Mouse (Mus musculus) hematopoietic multipotent progenitor cell, adult 10-12 weeks (in vitro differentiated cells): Measurements from ENCODE around the gene Dtx2. TPM values are rescaled to one million over a fixed set of nuclear protein-coding genes. Genes with fewer than 3 reads are reported as not detected.

ENCODE experiments used
- polyA plus RNA-seq: library from polyadenylated mRNA; stranded (reverse); fragments of >175 nt; gene quantifications from 2 replicates; pipeline ENCODE4 v1.2.3, GENCODE M21; 2012; ENCODE audit warnings: low replicate concordance

The Dtx2 gene
- 46.6 and 52.9 TPM in 2 replicates for polyA plus RNA-seq

DNA sequence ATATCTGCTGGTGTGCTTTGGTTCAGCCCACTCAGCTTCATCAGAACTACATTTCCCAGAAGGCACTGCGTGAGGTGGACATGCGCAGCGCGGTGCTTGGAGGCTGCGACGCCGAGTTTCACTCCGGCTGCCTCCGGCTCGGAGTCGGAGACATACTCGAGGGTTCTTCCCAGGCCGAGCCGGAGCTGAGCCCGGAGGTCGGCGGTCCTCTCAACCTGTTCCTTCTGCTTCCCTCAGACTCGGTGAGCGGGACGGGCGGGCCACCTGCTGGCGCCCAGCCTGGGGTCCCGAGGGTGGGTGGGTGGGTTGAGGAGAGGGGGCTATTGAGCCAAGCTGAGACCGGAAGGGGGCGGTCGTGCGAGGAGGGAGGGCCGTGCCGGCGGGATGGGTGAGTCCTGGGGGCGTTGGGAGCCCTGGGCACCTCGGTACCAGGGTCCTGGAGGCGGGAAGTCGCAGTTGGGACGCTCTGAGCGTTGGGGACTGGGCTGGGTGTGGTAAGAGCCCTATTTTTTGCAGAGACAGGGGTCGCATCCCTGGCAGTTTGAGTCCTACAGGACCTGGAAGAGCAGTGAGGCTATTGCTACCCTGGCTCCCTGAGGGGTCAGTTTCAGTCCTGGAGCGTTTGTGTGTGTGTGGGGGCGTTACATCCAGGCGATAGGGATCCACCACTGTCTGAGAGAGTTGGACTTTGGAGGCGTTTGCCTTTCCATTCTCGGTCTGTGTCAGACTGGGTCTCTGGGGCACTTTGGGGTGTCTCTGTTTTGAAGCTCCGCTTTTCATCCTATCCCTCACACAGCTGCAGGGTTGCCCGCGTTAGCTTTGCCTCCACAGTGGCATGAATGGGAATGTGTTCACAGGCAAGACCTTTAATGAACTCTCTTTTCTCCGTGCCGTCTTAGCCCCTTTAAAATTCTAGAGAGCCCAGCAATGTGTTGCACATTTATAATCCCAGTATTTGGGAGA lies at the start of gene Dtx2:
Dtx2 (plus strand) TSS at position 76 of the 963 bp plus-strand sequence.

DNA sequence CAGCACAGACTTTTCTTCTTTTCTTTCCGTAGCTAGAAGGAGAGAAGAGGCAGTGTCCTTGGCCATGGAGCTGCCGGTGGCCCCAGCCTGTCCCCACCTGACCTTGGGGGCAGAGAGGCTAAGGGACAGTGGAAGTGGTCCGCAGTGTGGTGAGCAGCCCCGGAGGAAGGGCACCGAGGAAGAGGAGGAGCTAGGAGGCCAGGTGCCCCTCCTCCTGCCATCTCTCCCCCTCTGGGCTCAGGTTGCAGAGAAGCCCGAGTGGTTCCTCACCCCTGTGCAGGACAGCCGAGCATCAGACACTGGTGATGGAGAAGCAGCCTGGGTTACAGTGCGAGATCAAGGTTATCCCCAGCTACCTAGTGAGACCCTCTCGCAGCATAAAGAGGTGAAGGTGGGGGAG lies 20.2 kb upstream of the Dtx2 start, which contains the start of gene Ssc4d:
Ssc4d (minus strand) TSS at position 167 of the 400 bp plus-strand sequence.

DNA sequence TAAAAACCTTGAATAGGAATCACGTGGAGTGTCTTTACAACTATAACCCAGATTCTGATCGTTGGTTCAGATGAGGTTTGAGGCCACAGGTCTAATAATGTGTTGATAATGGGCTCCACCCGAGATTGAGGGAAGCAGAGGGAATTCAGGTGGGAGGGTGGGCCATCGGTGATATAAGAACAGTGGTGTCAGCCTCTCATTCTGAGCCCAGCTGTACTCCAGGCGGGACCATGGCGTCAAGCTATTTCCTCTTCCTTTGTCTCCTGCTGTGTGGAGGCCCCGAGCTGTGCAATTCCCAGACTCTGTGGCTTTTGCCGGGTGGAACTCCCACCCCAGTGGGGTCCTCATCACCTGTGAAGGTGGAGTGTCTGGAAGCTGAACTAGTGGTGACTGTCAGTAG lies 14.7 kb upstream of the Dtx2 start, which contains the start of gene Zp3:
Zp3 (plus strand) TSS at position 196 of the 400 bp plus-strand sequence.

DNA sequence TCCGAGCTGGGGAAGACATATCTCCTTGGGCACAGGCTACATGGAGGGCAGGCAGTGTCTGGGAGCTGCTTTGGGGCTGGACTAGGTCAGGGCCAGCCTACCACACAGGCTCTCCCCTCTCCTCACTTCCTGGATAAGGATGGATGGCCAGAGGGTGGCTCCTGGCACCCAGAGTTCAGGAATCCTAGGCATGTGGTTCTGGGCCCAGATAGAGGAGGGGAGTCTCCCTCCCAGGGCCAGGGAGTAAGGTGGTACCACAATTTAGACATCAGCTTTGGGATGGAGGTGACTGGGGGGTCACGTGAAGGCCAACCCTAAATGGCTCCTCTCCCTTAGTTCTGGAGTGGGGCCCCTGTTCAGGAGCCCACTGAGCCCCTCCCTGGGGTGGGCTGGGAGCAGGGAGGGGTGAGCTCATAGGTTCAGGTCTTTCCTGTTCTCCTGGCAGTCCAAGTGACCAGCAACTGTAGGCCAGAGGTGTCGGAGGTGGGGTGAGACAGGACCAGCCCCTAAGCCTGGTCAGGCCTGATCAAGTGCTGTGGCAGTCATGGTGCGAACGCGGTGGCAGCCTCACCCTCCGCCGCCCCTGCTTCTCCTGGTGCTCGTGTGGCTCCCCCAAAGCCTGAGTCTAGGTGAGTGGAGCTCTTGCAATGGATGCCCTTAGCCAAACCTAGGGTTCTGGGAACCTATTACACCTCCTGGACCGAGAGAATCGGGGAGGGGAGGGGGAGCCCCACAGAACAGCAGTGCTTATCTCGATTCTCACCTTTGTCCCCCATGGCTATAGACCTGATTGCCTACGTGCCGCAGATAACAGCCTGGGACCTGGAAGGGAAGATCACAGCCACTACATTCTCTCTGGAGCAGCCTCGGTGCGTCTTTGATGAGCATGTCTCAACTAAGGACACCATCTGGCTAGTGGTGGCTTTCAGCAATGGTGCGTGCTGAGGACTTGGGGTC lies 43.9 kb downstream of the Dtx2 start, which contains the start of gene Upk3b:
Upk3b (plus strand) TSS at position 239 of the 957 bp plus-strand sequence.

DNA sequence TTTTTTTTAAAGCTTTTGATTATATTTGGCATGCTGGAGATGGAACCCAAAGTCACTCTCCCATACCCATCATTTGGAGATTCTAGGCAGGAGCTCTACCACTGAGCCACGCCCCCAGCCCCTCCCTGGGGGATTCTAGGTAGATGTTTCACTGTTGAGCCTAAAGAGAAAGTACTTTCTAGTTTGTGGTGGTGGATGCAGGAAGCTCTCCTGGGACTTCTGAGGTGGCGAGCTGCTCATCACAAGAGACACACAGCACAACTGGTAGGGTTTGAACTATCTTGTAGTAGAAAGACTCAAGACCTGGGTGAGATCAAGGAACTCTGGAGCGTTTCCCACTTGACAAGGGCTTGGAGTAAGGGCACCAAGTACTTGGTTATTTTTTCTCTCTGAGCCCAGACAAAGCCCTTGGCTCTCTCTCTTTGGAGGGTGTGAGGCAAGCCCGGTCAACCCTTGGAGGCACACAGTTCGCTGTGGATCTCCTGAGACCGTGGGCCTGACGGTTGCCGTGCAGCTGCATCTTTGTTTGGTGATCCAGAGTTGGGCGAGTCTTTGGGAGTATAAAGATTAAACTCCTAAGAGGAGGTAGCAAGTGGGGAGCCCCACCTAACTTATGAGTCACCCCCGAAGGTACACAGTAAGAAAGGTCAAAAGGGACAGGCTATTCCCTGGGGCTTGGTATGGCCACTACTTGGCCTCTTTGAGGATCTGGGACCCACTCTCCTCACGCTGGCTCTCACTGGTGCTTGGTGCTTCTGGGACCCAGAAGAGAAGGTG lies 59.9 kb downstream of the Dtx2 start, which contains the start of gene Upk3bl:
Upk3bl (plus strand) TSS at position 192 of the 777 bp plus-strand sequence.

Other genes starting within 250 kb of the Dtx2 start
- gene Styxl1, start 216.4 kb upstream of the Dtx2 start, polyA plus RNA-seq = 0.52 TPM in 1 of 2 replicates, not detected in the other
- gene Mdh2, start 216.3 kb upstream of the Dtx2 start, polyA plus RNA-seq = 173 and 321 TPM in 2 replicates
- gene Srrm3, start 187.9 kb upstream of the Dtx2 start, polyA plus RNA-seq = 0.10 TPM in 1 of 2 replicates, not detected in the other
- gene Hspb1, start 106.9 kb upstream of the Dtx2 start, polyA plus RNA-seq = 1.8 TPM in 1 of 2 replicates, not detected in the other
- gene Ywhag, start 60.2 kb upstream of the Dtx2 start, polyA plus RNA-seq = 78.6 and 114 TPM in 2 replicates
- 1.6 and 2.0 TPM in 2 replicates for gene Ssc4d, start 20.3 kb upstream of the Dtx2 start, polyA plus RNA-seq
- gene Zp3, start 14.7 kb upstream of the Dtx2 start, polyA plus RNA-seq = not detected in 2 replicates
- 0.10 TPM in 1 of 2 replicates, not detected in the other for gene Upk3b, start 43.7 kb downstream of the Dtx2 start, polyA plus RNA-seq
- not detected in 2 replicates for gene Upk3bl, start 59.7 kb downstream of the Dtx2 start, polyA plus RNA-seq
- 24.3 and 31.9 TPM in 2 replicates for gene Rasa4, start 89.1 kb downstream of the Dtx2 start, polyA plus RNA-seq
- gene Polr2j, start 121.8 kb downstream of the Dtx2 start, polyA plus RNA-seq = 14.8 and 59.0 TPM in 2 replicates
- 48.0 and 50.0 TPM in 2 replicates for gene Lrwd1, start 141.3 kb downstream of the Dtx2 start, polyA plus RNA-seq
- 37.0 and 70.1 TPM in 2 replicates for gene Alkbh4, start 141.3 kb downstream of the Dtx2 start, polyA plus RNA-seq
- 93.8 and 109 TPM in 2 replicates for gene Orai2, start 175.9 kb downstream of the Dtx2 start, polyA plus RNA-seq
- 7.6 and 33.4 TPM in 2 replicates for gene Prkrip1, start 204.2 kb downstream of the Dtx2 start, polyA plus RNA-seq